Mouse (Mus musculus) intestine, embryonic 15.5 days (tissue): ENCODE measurements around the gene Dst. TPM values are rescaled to one million over a fixed set of nuclear protein-coding genes. Genes with fewer than 3 reads are reported as not detected.

ENCODE experiments used
- ATAC-seq: fragments of 200-750 bp; cut with Nextera tagmentation; 2 replicates; pipeline ENCODE4 v1.8.0; 2017; ENCODE audit warnings: moderate TSS enrichment, moderate library complexity
- H3K27ac ChIP-seq: fragments of 300-500 bp; sonication (generic); 2 replicates; pipeline ENCODE4 v1.5.1; 2015; ENCODE audit warnings: mild to moderate bottlenecking, inconsistent platforms
- H3K27me3 ChIP-seq: fragments of 300-500 bp; sonication (generic); replicated peaks from 2 replicates; pipeline ENCODE4 v1.6.1; 2015; ENCODE audit warnings: inconsistent platforms
- H3K36me3 ChIP-seq: fragments of 300-500 bp; sonication (generic); 2 replicates; pipeline ENCODE4 v1.6.1; 2015; ENCODE audit warnings: inconsistent platforms
- H3K4me1 ChIP-seq: fragments of 300-500 bp; sonication (generic); replicated peaks from 2 replicates; pipeline ENCODE4 v1.6.1; 2015; ENCODE audit warnings: inconsistent platforms
- H3K4me2 ChIP-seq: fragments of 300-500 bp; sonication (generic); replicated peaks from 2 replicates; pipeline ENCODE4 v1.6.1; 2015; ENCODE audit warnings: mild to moderate bottlenecking, inconsistent platforms
- H3K4me3 ChIP-seq: fragments of 300-500 bp; sonication (generic); replicated peaks from 2 replicates; pipeline ENCODE4 v1.5.1; 2015; ENCODE audit warnings: inconsistent platforms
- H3K9ac ChIP-seq: fragments of 300-500 bp; sonication (generic); 2 replicates; pipeline ENCODE4 v1.6.1; 2015; ENCODE audit warnings: inconsistent platforms
- H3K9me3 ChIP-seq: fragments of 300-500 bp; sonication (generic); 2 replicates; pipeline ENCODE4 v1.6.1; 2016; ENCODE audit warnings: inconsistent platforms
- WGBS: fragments of 180-500 bp; shearing (Covaris S2); methylation state at CpG from one replicate; pipeline ENCODE4 v1.1.7; 2015; 5-methylcytosine and 5-hydroxymethylcytosine counted together
- polyA plus RNA-seq: library from polyadenylated mRNA; unstranded; fragments of >200 nt; fragmentation: Nextera tagmentation; extraction: Ambion mirVana; gene quantifications from 2 replicates; pipeline ENCODE4 v1.2.1, GENCODE M21; 2015

Dst gene
- polyA plus RNA-seq, 1 experiment from 2014 or later = 19.2 TPM

DNA sequence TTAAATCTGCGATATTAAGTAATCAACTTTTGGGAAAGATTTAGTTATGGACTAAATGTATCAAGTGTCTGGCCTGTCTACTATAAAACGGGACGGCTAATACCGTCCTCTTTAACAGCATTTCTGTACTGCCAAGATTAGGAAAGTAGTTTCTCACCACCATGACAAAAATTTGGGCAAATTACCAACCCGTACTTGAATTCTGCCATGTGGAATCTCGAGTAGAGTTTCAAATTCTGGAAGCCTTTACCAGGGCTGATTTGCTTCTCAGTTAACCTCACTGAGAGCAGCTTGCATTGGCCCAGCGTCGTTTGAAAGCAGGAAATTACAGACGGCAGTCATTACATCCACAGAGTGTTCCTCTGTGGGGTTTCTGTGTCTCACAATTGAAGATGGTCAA, 310.8 kb downstream of the Dst start:
- no peaks in the 10 kb centered on the region for H3K27me3 ChIP-seq
- H3K4me2 ChIP-seq = no peak overlapping the region
- no peak overlapping the region for H3K4me3 ChIP-seq
- WGBS = 78% methylated on average over 9 of the region's 9 CpGs
- 0 out of 2 replicates have a peak, but pooled peaks cover under 1% of the 10 kb centered on the region for H3K36me3 ChIP-seq
- H3K27ac ChIP-seq = no peak overlapping the region
- no peaks in the 10 kb centered on the region for H3K9me3 ChIP-seq
- no peak overlapping the region for H3K9ac ChIP-seq
- ATAC-seq = no peak
- H3K4me1 ChIP-seq = no peaks in the 10 kb centered on the region

DNA sequence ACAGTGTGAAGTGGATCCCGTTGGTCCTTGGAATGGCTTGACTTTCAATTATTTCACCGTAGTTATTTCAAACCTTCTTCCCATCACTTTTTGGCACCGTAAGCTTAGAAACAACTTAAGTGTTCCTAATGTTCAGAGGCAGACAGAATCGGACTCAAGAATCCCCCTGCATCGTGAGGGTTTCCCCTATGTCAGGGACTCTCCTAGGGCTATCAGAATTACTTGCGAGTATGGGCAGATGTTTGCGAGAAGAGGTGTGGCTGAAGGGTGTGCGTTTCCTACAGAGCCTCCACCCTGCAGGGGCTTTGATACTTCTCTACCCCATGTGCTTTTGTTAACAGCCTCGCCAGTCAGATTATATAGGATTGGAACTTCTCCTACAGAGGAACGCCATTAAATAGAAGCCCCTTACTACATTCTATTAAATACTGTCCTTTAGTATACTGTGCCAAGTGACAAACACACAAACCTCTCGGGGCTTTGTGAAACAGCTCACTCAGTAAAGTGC, 312.1 kb downstream of the Dst start:
- ATAC-seq = no peak
- H3K36me3 ChIP-seq = no peaks in the 10 kb centered on the region
- 81% methylated on average over 11 of the region's 11 CpGs for WGBS

GRCm38 (mm10) chr1:34223866-34224265, 315.8 kb downstream of the Dst start:
- H3K4me3 ChIP-seq = no peak overlapping the region
- 74% methylated on average over 11 of the region's 11 CpGs for WGBS
- no peak for ATAC-seq
- no peak overlapping the region for H3K9ac ChIP-seq
- H3K4me2 ChIP-seq = no peak overlapping the region
- no peaks in the 10 kb centered on the region for H3K27me3 ChIP-seq
- no peaks in the 10 kb centered on the region for H3K9me3 ChIP-seq
- no peak overlapping the region for H3K27ac ChIP-seq
- H3K4me1 ChIP-seq = 0 out of 2 replicates have a peak, but pooled peaks cover 2% of the 10 kb centered on the region
- H3K36me3 ChIP-seq = no peaks in the 10 kb centered on the region

More for the DNA sequence above, 312.1 kb downstream of the Dst start:
- no peak overlapping the region for H3K27ac ChIP-seq
- H3K9ac ChIP-seq = no peak overlapping the region
- H3K4me2 ChIP-seq = no peak overlapping the region
- no peak overlapping the region for H3K4me3 ChIP-seq
- H3K27me3 ChIP-seq = no peaks in the 10 kb centered on the region
- H3K9me3 ChIP-seq = no peaks in the 10 kb centered on the region
- no peaks in the 10 kb centered on the region for H3K4me1 ChIP-seq

- Histone ChIP-seq H3K9ac (no peak overlapping the region), H3K27ac (no peak overlapping the region), H3K4me2 (no peak overlapping the region), H3K27me3 (no peaks in the 10 kb centered on the region), H3K4me3 (no peak overlapping the region), H3K4me1 (0 out of 2 replicates have a peak, but pooled peaks cover 2% of the 10 kb centered on the region), H3K36me3 (no peaks in the 10 kb centered on the region), H3K9me3 (no peaks in the 10 kb centered on the region)
- 53% methylated on average over 8 of the region's 8 CpGs for WGBS
- no peak for ATAC-seq
These were observed 319.7 kb downstream of the Dst start for GRCm38 (mm10) chr1:34227676-34228075.

DNA sequence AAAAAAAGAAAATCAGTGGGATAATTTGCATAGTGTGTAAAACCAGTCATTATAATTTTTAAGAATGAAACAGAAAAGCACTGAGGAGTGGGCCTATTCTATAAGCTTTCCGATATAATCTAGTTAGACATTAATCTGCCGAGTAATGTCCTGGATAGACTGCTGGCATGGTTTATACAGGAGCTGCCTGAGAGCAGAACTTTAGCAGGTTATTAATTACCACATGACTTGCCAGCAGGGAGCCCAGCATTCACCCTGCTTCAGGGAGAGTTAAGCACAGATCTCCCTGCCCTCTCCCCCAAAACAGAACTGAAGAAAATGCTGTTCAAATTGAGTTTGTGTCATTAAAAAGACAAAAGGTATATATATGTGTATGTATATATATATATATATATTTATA, 323.0 kb downstream of the Dst start:
- 0 out of 2 replicates have a peak, but pooled peaks cover 3% of the 10 kb centered on the region for H3K4me1 ChIP-seq
- no peaks in the 10 kb centered on the region for H3K9me3 ChIP-seq
- H3K27ac ChIP-seq = no peak overlapping the region
- 78% methylated on average over 2 of the region's 2 CpGs for WGBS
- no peak overlapping the region for H3K9ac ChIP-seq
- no peaks in the 10 kb centered on the region for H3K27me3 ChIP-seq
- H3K36me3 ChIP-seq = no peaks in the 10 kb centered on the region
- no peak overlapping the region for H3K4me3 ChIP-seq
- H3K4me2 ChIP-seq = no peak overlapping the region
- no peak for ATAC-seq

- H3K27me3 ChIP-seq = no peaks in the 10 kb centered on the region
- H3K4me1 ChIP-seq = 0 out of 2 replicates have a peak, but pooled peaks cover 11% of the 10 kb centered on the region
- peak overlapping the region; percentile 92 for H3K4me2 ChIP-seq
- under 1% methylated on average over 28 of the region's 28 CpGs for WGBS
- no peaks in the 10 kb centered on the region for H3K9me3 ChIP-seq
- no peaks in the 10 kb centered on the region for H3K36me3 ChIP-seq
- H3K9ac ChIP-seq = peak overlapping the region; percentile 60
- peak overlapping the region; percentile 33 for H3K27ac ChIP-seq
- ATAC-seq = peak; percentile 93
- peak overlapping the region; percentile 54 for H3K4me3 ChIP-seq
These were observed 328.3 kb downstream of the Dst start for GRCm38 (mm10) chr1:34236254-34236723.

DNA sequence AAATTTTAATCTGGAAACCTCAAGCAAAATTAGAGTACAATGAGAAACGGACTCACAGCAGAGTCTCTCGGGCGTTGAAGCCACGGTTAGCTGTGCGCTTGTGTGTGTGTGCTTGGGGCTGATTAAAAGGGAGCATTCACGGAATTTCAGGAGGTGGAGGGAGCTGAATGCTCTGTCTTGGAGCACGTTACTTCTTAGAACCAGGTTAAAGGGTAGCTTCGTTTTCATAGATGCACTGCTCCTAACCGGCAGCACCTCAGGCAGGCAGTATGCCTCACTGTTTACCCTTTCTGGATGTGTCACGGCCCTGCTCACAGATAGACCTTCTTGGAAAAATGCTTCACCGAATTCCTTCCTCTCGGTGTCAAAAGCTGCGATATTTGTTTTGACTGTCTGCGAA, 329.2 kb downstream of the Dst start:
- Histone ChIP-seq H3K4me2 (peak overlapping the region; percentile 92), H3K9me3 (no peaks in the 10 kb centered on the region), H3K4me1 (0 out of 2 replicates have a peak, but pooled peaks cover 11% of the 10 kb centered on the region), H3K27ac (no peak overlapping the region), H3K9ac (peak overlapping the region; percentile 10; the same call in 1 of the 2 replicates), H3K27me3 (no peaks in the 10 kb centered on the region), H3K36me3 (no peaks in the 10 kb centered on the region), H3K4me3 (peak overlapping the region; percentile 54)
- WGBS = 31% methylated on average over 14 of the region's 14 CpGs
- ATAC-seq = no peak

DNA sequence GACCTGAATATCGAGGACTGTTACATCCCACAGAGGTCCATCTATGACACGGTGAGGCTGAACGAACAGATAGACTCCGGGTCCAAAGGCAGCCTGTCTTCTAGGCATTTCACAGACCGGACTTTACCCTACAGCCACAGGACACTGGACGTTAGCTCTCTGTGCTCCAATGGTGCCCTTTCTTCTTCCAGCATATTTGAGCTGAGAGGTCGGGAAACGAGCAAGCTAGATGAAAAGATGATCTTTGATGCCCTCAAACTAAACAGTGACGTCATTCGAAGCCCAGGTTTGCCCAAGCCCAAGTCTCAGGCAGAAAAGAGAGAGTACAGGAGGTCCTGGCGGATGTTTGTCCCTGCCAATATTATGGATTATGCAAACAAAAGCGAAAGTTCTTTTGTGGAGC, 329.7 kb downstream of the Dst start:
- Histone ChIP-seq H3K27ac (no peak overlapping the region), H3K4me3 (peak overlapping the region; percentile 54), H3K36me3 (no peaks in the 10 kb centered on the region), H3K4me1 (0 out of 2 replicates have a peak, but pooled peaks cover 11% of the 10 kb centered on the region), H3K9ac (peak overlapping the region; percentile 8; the same call in 1 of the 2 replicates), H3K9me3 (no peaks in the 10 kb centered on the region), H3K4me2 (peak overlapping the region; percentile 92), H3K27me3 (no peaks in the 10 kb centered on the region)
- WGBS = 52% methylated on average over 12 of the region's 12 CpGs
- ATAC-seq = peak; percentile 35; the same call in 1 of the 2 replicates

GRCm38 (mm10) chr1:34238231-34238630, 330.2 kb downstream of the Dst start:
- ATAC-seq = no peak
- H3K9ac ChIP-seq = no peak overlapping the region
- H3K36me3 ChIP-seq = no peaks in the 10 kb centered on the region
- H3K4me1 ChIP-seq = 0 out of 2 replicates have a peak, but pooled peaks cover 11% of the 10 kb centered on the region
- no peaks in the 10 kb centered on the region for H3K27me3 ChIP-seq
- WGBS = 83% methylated on average over 6 of the region's 6 CpGs
- no peak overlapping the region for H3K4me3 ChIP-seq
- H3K9me3 ChIP-seq = no peaks in the 10 kb centered on the region
- peak overlapping the region; percentile 92 for H3K4me2 ChIP-seq
- no peak overlapping the region for H3K27ac ChIP-seq

DNA sequence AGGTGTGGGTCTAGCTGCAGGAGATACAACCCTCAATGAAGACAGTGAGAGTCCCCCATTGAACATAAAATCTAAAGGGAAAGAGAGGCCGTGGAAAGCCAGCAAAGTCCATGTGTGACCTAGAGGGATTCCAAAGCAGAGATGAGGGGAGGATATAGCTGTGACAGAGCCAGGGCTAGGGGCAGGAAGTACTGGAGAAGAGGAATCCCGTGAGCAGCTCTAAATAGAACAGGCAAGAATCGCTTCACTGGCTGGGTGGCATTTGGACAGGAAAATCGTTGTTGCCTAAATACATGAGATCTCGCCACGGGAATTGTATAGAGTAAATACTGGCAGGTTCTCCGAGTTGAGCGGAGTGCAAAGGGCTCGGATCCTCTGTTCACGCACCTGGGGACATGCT, 336.7 kb downstream of the Dst start:
- Histone ChIP-seq H3K4me1 (0 out of 2 replicates have a peak, but pooled peaks cover 4% of the 10 kb centered on the region), H3K4me3 (no peak overlapping the region), H3K4me2 (no peak overlapping the region), H3K9me3 (no peaks in the 10 kb centered on the region), H3K27ac (no peak overlapping the region), H3K9ac (no peak overlapping the region), H3K36me3 (no peaks in the 10 kb centered on the region; the same call in 1 of the 2 replicates), H3K27me3 (no peaks in the 10 kb centered on the region)
- WGBS = 83% methylated on average over 10 of the region's 10 CpGs
- ATAC-seq = no peak

- Histone ChIP-seq H3K27ac (no peak overlapping the region), H3K27me3 (no peaks in the 10 kb centered on the region), H3K9me3 (no peaks in the 10 kb centered on the region), H3K4me2 (no peak overlapping the region), H3K36me3 (no peaks in the 10 kb centered on the region; the same call in 1 of the 2 replicates), H3K9ac (no peak overlapping the region), H3K4me3 (no peak overlapping the region), H3K4me1 (no peaks in the 10 kb centered on the region)
- ATAC-seq = no peak
- 69% methylated on average over 15 of the region's 15 CpGs for WGBS
These were observed 338.1 kb downstream of the Dst start for GRCm38 (mm10) chr1:34245951-34246641.

- WGBS = 89% methylated on average over 8 of the region's 8 CpGs
- H3K4me1 ChIP-seq = no peaks in the 10 kb centered on the region
- H3K9ac ChIP-seq = no peak overlapping the region
- H3K4me2 ChIP-seq = no peak overlapping the region
- H3K9me3 ChIP-seq = no peaks in the 10 kb centered on the region
- no peaks in the 10 kb centered on the region for H3K27me3 ChIP-seq
- H3K27ac ChIP-seq = no peak overlapping the region
- ATAC-seq = no peak
- H3K36me3 ChIP-seq = no peaks in the 10 kb centered on the region; the same call in 1 of the 2 replicates
- H3K4me3 ChIP-seq = no peak overlapping the region
These were observed 338.6 kb downstream of the Dst start for GRCm38 (mm10) chr1:34246642-34246987.
